Mouse (Mus musculus) mouse embryonic stem cell (cell line): ENCODE data around the gene Coq10a.

Source experiments
- in situ Hi-C, 2 experiments: fragments of 300-500 bp; cut with MboI; formaldehyde crosslinking; loops; 1 replicate in 1 of 2; 3 replicates in 1 of 2; pipeline ENCODE4 v1.14.3; 2019 to 2020; ENCODE audit warnings: low sequenced_read_pairs in 2 of 2, low pct_unique_long_range_greater_than_20kb in 1 of 2, mixed read lengths in 1 of 2; ENCODE audit not compliant: unreplicated experiment in 1 of 2

Gene Coq10a

DNA sequence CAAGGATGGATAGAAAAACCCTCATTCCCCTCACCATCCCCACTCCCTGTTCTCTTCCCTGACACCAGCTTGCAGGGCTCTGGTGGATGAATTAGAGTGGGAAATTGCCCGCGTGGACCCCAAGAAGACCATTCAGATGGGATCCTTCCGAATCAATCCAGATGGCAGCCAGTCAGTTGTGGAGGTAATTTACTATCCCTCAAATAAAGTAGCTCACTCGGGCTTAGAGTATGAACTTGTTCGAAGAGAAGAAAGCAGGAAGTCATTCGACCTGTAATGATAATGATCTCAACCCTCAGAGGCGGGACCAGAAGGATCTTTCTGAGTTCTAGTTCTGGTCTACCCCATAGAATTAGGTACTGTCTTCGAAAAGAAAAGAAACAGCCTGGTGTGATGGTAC, 45.3 kb downstream of the Coq10a start:
- in situ Hi-C loops, result no loop called here

DNA sequence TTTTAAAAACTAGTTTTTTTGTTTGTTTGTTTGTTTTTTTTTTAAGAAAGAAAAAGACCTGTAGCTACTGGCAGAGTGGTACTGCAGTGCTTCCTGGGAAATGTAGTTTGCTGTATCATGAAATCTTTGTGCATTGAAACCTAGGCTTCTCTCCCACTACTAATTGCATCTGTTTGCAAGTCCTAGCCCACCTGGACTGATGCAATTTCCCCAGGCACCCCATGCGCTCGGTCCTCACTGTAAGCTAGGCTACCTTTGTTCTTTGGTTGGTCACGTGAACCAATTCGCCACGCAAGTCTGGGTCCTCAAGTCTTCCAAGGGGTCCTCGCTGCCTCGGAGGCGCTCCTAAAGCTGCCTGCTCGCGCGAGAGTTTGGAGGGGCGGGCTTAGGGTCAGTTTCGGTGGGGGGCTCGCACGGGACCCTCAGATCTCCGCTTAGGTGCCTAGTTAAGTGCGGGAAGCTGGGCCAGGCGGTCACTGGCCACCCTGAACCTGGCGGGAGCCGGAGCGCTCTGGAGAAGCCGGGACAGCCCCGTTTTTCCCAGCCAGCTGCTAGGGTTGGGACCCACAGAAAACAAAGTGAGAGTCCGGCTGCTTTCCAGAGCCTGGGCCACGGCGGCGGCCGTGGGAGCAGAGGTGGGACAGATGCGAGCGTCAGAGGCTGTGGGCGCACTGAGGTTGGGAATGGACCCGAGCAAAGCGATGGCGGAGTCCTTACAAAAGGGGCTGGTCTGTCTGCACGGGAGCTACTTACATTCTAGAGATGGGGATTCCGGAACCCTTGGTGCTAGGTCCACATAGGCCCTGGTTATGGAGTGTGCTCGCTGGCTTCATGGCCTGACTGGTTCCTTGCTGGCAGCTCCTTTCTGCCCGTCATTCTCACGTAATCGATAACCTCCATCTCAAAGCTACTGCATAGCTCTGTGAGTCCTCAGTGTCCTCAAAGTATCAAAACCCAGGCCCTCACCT, 46.4 kb downstream of the Coq10a start, which contains the start of gene Cnpy2:
Cnpy2 (plus strand) TSS at position 319 of the 968 bp plus-strand sequence.
- in situ Hi-C loops, result no loop called here

GRCm38 (mm10) chr10:128321641-128322040, 47.2 kb downstream of the Coq10a start:
- in situ Hi-C loops, result no loop called here

DNA sequence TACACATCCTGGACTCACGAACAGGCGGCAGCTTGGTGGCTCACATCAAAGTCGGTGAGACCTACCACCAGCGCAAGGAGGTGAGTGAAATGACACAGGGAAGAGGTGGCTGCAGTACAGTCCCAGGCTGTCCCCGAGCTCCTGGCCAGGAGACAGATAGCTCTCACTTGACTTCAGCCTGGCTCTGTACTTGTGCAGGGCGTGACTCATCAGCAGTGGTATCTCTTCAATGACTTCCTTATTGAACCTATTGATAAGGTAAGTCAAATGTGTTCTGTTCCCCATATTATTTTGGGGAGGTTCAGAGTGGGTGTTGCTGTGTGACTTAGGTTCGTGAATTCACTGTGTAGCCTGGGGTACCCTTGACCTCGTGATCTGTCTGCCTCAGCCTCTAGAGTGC, 53.2 kb downstream of the Coq10a start:
- in situ Hi-C loops, result no loop called here
